Mouse (Mus musculus): ENCODE data around the gene Prr7. TPM values are rescaled to one million over a fixed set of nuclear protein-coding genes. Genes with fewer than 3 reads are reported as not detected.

Gene Prr7
- total RNA-seq, 2 experiments from 2014 or later, result 0.81 to 1.6 TPM

DNA sequence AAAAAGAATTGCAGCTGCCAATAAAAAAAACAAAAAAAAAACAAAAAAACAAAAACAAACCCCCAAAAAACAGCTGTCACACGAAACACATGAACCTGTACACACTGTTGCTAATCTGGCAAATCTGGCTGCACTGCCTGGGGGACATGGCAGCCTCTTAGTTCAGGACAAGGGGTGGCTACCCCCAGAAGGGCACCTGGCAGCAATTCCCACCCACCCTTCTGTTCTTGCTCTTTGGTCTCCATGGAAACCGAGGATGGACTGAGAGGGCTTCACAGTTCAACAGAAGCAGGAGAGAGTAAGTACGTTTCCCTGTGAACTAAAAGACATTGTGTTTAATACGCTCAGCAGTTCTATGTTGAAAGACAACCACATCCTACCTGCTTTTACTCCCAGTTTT, 31.6 kb downstream of the Prr7 start:
- intact Hi-C loops (cut with DNase I), result no loop called here
- DNase-seq, result no peak

DNA sequence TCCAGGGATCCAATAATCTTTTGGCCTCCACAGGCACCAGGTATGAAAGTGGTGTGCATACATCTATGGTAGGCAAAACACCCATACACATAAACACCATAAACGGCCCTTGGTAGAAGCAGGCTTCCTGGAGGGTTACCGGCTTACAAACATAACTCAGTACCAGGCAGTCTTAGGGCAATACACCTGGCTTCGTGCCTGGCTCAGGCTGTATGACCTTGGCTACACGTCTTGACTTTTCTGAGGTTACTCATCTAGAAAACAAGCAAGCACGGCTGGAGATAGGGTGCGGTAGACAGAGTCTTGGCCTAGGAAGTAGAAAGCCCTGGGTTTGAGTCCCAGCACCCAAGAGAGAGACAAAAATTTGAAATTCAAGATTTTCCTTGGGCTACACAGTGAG, 32.6 kb downstream of the Prr7 start:
- intact Hi-C loops (cut with DNase I), result no loop called here
- DNase-seq, result no peak

DNA sequence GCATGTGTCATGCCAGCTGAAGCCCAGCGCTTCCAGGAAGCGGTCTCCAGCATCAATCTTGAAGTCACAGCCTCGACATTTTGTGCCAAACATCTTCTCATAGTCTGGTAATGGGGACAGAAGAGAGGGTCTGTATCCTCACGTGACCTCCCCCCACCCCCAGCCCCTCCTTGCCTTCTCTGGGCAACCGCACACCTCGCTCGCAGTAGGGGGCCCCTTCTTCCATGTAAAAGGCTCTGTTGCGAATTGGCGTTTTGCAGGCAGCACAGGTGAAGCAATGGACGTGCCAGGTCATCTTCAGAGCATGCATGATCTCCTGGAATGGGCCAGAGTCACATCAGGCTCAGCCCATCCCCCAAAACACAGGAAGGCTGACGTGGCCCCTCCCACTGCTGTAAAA, 34.8 kb downstream of the Prr7 start:
- intact Hi-C loops (cut with DNase I), result no loop called here

DNA sequence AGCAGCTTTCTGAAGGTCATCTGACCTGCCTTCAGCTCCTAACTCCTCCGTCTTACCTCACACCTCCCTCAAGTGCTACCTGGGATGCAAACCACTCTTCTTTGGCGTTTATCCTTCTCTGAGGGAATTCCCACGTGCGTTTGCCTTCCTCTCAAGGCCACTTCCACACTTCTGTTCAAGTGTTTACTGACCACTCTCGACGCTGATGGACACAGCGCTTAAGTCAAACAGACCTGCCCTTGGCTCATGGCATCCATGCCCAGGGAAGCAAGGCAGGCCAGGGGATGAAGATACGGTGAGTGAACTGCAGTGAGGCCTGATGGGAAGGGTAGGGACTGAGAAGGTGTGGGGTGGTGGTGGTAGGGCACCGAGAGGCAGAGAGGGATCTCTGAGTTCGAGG, 36.5 kb downstream of the Prr7 start:
- DNase-seq, result no peak

More for the DNA sequence above, 34.8 kb downstream of the Prr7 start:
- no peak for DNase-seq

DNA sequence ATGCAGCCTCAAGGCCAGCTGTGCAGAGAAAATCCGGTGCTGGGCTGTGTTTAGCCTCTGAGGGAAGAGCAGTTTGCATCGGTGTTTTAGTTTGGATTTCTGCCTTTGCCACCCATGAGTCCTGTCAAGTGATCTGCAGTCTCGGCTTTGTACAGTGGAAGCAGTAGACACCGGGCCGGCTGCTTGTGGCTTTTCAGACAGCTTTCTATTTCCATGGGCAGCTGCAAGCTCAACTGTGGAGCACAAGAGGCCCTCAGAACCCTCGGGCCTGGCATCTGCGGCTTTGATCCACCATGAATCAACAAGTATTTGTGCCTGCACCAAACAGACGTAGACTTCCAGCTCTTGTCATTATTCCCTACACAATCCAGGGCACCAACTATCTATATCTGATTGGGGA, 38.3 kb downstream of the Prr7 start:
- no peak for DNase-seq
- intact Hi-C loops (cut with DNase I), result loop anchor here (2.0 kb wide), 1 partner anchor 14 kb away; the partner anchor contains the start of gene Dbn1

More for the DNA sequence above, 36.5 kb downstream of the Prr7 start:
- intact Hi-C loops (cut with DNase I), result no loop called here

DNA sequence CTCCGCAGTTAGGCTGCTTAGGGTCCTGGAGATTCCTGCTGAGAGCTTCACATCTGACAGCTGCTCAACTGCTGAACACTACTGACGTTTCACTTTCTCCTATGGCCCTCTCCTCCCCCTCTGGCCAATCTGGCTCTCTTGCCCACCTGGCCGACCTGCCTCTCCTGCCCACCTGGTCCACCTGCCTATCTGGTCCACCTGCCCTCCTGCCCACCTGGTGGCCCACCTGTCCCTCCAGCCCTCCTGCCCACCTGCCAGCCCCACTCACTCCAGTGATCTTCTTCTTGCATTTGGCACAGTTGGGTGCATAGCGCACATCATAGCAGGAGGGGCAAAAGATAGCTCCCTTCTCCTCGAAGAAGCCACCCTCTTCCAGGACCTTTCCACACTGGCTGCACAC, 40.3 kb downstream of the Prr7 start:
- intact Hi-C loops (cut with DNase I), result no loop called here

DNA sequence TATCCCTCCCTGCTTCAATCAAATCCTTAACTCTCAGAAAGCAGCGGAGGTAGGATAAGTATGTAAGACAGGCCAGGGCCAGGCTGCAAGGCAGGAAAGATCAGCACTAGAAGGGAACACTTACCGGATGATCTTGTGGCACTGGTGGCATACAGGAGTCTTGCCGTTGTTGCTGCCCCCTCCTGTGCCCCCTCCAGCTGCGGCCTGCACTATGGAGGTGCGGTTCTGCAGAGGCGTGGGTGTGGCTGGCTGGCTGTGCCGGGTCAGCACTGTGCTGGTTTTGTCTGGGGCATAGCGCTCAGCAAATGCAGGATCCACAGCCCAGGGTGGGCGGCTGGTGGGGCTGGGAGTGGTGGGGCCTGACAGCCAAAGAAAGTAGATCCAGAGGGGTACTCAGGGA, 41.7 kb downstream of the Prr7 start:
- DNase-seq, result no peak
- intact Hi-C loops (cut with DNase I), result no loop called here

More for the DNA sequence above, 40.3 kb downstream of the Prr7 start:
- no peak for DNase-seq

DNA sequence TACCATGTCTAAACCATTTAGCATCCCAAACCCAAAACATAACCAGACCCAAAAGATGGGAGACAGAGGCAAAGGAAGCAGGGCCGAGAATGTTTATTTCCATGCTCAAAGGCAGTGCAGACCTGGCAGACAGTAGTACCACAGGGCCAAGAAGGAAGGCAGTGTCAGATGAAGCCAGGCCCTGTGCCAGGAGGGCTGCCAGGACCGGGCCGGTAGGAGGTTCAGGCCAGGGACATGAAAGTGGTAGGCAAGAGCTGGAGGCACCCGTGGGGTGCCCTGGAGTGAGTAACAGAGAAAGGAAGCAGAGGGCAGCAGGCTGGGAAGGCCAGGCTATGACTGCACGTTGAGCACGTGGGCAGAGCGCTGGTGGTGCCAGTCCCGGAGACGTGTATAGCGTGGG, 42.6 kb downstream of the Prr7 start:
- intact Hi-C loops (cut with DNase I), result no loop called here

DNA sequence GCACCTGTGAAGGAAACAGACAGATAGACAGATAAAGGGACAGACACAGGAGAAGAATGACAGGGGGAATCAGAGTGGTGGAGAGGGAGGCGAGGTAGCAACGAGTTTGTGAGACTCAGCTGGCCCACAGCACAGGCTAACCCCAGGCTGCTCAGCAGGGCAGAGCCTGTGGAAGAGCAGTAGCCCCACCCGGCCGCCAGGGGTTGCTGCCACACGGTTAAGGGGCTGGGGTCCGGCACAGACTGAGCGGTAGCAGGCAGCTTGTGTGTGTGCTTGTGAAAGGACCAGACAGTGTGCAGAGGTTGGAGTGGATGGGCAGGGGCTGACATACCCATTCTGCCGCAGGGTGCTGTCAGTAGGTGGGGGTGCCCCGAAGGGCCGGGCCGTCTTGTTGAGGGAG, 43.8 kb downstream of the Prr7 start:
- no peak for DNase-seq
- intact Hi-C loops (cut with DNase I), result no loop called here

More for the DNA sequence above, 42.6 kb downstream of the Prr7 start:
- no peak for DNase-seq

GRCm38 (mm10) chr13:55508531-55508930, 44.5 kb downstream of the Prr7 start:
- intact Hi-C loops (cut with DNase I), result no loop called here
- DNase-seq, result no peak

- intact Hi-C loops (cut with DNase I), result no loop called here
- no peak for DNase-seq
Measured at GRCm38 (mm10) chr13:55510332-55510667, 46.2 kb downstream of the Prr7 start.

- intact Hi-C loops (cut with DNase I), result no loop called here
- DNase-seq, result peak; percentile 90 to 91
Measured at GRCm38 (mm10) chr13:55510668-55511491, 46.8 kb downstream of the Prr7 start.

DNA sequence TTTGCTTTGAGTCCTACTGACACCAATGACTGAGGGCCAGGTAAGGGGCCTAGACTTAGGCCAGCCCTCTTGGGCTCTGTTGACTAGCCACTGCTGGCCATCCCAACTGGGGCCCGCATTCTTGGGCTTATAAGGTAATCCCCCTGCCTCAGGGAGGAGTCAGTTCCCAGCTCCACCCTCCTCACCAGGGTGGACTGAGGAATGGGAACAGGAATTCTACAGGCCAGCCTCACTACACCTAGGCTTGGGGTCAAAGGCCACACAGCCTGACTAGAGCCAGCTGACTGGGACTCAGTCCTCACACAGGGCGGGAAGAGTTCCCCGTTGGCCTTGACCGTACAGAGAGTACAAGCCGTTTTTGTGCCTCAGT, 47.4 kb downstream of the Prr7 start:
- intact Hi-C loops (cut with DNase I), result no loop called here
- DNase-seq, result no peak

DNA sequence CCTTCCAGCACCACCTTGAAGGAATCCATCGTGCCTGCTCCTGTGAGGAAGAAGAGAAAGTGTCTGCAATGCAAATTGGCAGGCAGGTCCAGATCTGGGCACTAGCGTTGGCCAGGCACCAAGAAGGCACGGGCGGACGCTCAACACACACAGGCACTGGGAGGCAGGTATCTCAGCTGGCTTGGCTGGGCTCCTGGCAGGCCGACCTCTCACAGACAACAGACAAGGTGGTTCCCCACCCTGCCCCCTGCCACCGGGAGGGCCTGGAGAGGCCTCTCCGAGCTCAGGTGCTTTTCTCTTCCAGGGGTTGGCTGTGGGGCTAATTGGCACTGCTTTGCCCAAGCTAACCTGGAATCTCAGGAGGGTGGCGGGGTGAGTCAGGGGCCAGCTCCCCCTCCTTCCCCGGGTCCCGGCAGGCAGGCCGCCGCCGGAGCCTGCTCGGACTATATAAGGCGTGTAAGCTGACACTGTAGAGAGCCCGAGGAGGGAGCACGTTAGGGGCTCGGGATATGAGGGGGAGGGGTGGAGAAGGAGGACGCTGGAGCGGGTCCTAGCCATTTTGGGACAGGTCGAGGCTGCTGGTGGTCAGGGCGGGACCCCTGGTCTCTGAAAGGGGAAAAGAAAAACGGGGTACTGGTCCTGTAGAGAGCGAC, 48.4 kb downstream of the Prr7 start:
- DNase-seq, result peak; percentile 64 to 68
- intact Hi-C loops (cut with DNase I), result loop anchor here (1.0 to 2.0 kb wide), 2 partner anchors 40 to 93 kb away; no protein-coding TSS in a partner anchor

GRCm38 (mm10) chr13:55513111-55513748, 49.2 kb downstream of the Prr7 start, which contains the start of gene Pdlim7:
Gene Pdlim7, minus strand, starts transcription at chr13:55513676.
- intact Hi-C loops (cut with DNase I), result loop anchor here (1.0 to 2.0 kb wide), 2 partner anchors 40 to 94 kb away; no protein-coding TSS in a partner anchor
- peak; percentile 95 for DNase-seq

DNA sequence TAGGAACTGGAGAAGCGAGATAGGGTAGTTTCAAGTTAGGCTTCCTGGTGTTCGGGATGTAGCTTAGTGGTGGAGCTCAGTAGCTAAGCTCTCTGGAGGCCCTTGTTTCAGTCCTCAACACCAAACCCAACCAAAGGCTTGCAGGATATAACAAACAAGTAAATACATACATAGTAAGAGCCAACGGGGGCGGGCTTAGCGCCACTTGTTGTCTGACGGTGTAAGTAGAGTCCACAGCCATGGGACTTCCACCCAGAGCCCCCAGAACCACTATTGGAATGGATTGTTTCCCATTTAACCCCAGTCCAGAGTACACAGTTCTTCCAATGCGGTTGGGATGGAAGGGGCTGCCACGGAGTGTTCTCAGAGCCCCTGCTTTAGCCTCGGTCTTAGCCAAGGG, 49.8 kb downstream of the Prr7 start:
- intact Hi-C loops (cut with DNase I), result loop anchor here (1.0 to 2.0 kb wide), 3 partner anchors 35 to 95 kb away; no protein-coding TSS in a partner anchor
- no peak for DNase-seq

DNA sequence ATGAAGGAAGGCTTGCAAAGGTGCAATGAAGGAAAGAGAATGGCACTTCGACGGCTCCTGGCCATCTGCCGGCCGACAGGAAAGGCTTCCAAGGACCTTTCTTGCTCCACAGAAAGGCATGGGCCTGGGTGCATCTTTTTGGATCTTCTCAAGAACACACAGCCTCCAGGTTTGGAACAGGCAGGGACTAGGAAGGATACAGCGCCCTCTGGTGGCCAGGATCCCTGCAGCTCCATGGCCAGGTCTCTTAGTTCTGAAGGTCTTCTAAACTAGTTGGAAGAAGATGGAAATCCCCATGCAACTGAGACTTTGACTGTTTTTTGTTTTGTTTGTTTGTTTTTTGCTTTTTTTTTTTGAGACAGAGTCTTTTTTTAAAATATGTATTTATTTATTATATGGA, 52.9 kb downstream of the Prr7 start:
- intact Hi-C loops (cut with DNase I), result loop anchor here (1.0 kb wide), 1 partner anchor 112 kb away; no protein-coding TSS in a partner anchor
- peak; percentile 91 to 94 for DNase-seq

DNA sequence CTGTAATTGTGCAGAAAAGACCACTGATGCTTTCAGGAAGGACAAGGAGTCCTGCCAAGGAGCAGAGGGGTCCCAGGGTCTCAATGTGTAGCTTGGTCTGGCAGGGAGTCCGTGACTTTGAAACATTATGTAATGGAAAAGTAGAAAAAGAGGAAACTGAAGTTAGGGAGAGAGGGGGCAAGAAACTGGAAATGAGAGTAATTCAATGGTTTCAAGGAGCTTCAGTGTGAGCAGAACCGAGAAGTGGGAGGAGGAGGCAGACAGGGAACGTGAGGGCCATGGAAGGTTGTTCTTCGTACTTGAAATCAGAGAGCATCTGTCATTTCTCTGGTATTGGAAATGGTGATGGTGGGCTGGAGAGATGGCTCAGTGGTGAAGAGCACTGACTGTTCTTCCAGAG, 55.5 kb downstream of the Prr7 start:
- intact Hi-C loops (cut with DNase I), result no loop called here
- DNase-seq, result no peak

DNA sequence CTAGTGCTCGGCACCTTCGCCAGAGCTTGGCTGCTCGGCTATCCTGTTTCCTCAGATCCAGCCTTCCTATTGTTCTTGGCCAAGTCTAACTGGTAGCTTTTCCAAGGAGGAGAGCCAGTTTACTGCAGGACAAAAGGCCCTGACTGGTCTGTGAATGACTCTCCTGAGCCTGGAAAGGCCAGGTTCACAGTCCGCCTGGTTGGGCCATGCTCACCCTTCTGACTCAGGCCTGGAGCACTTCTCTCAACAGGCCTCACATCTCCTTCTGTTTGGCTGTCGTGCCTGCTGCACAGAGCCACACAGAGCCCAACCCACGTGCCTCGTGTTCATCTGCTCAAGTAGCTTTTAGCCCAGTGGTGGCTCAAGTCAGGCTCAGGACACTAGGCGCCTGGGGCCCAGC, 58.7 kb downstream of the Prr7 start:
- intact Hi-C loops (cut with DNase I), result no loop called here
- DNase-seq, result peak in 1 of 2 experiments; percentile 38
